Mouse (Mus musculus) C2C12 (cell line): Measurements from ENCODE around the gene Tnni3k.

Experiments
- CTCF ChIP-seq: IDR thresholded peaks from one replicate; pipeline ENCODE4 v1.5.1; 2011; ENCODE audit not compliant: control insufficient read depth, insufficient read depth, insufficient read length
- MAX ChIP-seq: IDR thresholded peaks from one replicate; pipeline ENCODE4 v1.6.1; 2011; ENCODE audit warnings: mild to moderate bottlenecking, control low read depth
- MYOD1 ChIP-seq: IDR thresholded peaks from one replicate; pipeline ENCODE4 v1.6.1; 2011; ENCODE audit warnings: low read depth; ENCODE audit not compliant: control insufficient read depth, insufficient read length
- USF1 ChIP-seq: IDR thresholded peaks from one replicate; pipeline ENCODE4 v1.6.1; 2011; ENCODE audit warnings: low read depth, mild to moderate bottlenecking, control low read depth, moderate library complexity

- TF ChIP-seq CTCF (no peak), USF1 (no peak), MAX (no peak), MYOD1 (no peak)
These were observed 175.1 kb downstream of the Tnni3k start for GRCm38 (mm10) chr3:154880108-154880507.
